ENCODE assay signal across 27 mouse cellular contexts in the genomic region with DNA sequence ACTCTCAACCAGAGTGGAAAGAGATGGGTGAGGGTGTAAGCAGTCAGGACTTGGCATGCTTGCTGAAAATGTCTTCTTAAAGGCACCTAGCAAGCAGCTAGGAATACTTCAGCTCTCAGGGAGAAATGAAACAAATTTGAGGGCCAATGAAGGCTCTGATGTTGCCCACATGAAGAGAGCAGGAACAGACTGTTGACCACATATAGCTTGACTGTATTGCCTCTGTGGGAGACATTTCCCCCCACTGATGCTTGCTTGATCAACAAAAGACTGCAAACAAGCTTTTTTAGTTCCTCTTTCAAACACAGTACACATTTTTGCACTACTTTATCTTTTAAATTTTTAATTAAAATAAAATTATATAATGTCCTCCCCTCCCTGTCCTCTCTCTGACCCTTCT.
"Had no signal": no experiment of that assay in that cellular context is flagged by ENCODE, and none has a peak within 500 bp of the region (broad histone marks: within the 10 kb centered on the region; RNA-seq: fewer than 3 reads in every experiment).

No protein-coding gene starts in this region.

- H3K4me2 ChIP-seq: embryonic facial prominence, embryonic 12.5 days; embryonic facial prominence, embryonic 13.5 days; embryonic facial prominence, embryonic 15.5 days; forebrain, embryonic 12.5 days; forebrain, embryonic 13.5 days; forebrain, embryonic 15.5 days had no signal

- H3K27me3 ChIP-seq: embryonic facial prominence, embryonic 12.5 days; embryonic facial prominence, embryonic 13.5 days; embryonic facial prominence, embryonic 15.5 days; forebrain, embryonic 12.5 days; forebrain, embryonic 13.5 days; forebrain, embryonic 15.5 days had no signal

- H3K4me3 ChIP-seq: embryonic facial prominence, embryonic 10.5 days; embryonic facial prominence, embryonic 12.5 days; embryonic facial prominence, embryonic 13.5 days; embryonic facial prominence, embryonic 15.5 days; erythroblast, embryonic 14.5 days; forebrain, embryonic 10.5 days; forebrain, embryonic 12.5 days; forebrain, embryonic 13.5 days; forebrain, embryonic 15.5 days; gastrocnemius, adult 2 months; heart, adult 2 months had no signal

- H3K36me3 ChIP-seq: embryonic facial prominence, embryonic 10.5 days; embryonic facial prominence, embryonic 12.5 days; embryonic facial prominence, embryonic 13.5 days; embryonic facial prominence, embryonic 15.5 days; forebrain, embryonic 12.5 days; forebrain, embryonic 15.5 days had no signal

- ATAC-seq: forebrain, embryonic 13.5 days; forebrain, embryonic 14.5 days; forebrain, embryonic 15.5 days; forebrain, embryonic 16.5 days; forebrain, postnatal 0 days had no signal

- H3K4me1 ChIP-seq: embryonic facial prominence, embryonic 13.5 days; embryonic facial prominence, embryonic 15.5 days; forebrain, embryonic 10.5 days had no signal

- H3K27ac ChIP-seq: embryonic facial prominence, embryonic 10.5 days; embryonic facial prominence, embryonic 12.5 days; embryonic facial prominence, embryonic 13.5 days; embryonic facial prominence, embryonic 15.5 days; forebrain, embryonic 10.5 days; forebrain, embryonic 12.5 days; forebrain, embryonic 13.5 days; forebrain, embryonic 15.5 days; gastrocnemius, adult 2 months; heart, adult 2 months had no signal

- H3K9me3 ChIP-seq: embryonic facial prominence, embryonic 10.5 days; embryonic facial prominence, embryonic 12.5 days; embryonic facial prominence, embryonic 13.5 days; embryonic facial prominence, embryonic 15.5 days; forebrain, embryonic 10.5 days; forebrain, embryonic 12.5 days; forebrain, embryonic 13.5 days; forebrain, embryonic 15.5 days had no signal

- H3K9ac ChIP-seq: embryonic facial prominence, embryonic 12.5 days; embryonic facial prominence, embryonic 13.5 days; embryonic facial prominence, embryonic 15.5 days; forebrain, embryonic 12.5 days; forebrain, embryonic 13.5 days; forebrain, embryonic 15.5 days; forebrain, postnatal 0 days had no signal

- DNase-seq: cerebellum, adult 8-10 months; cerebellum, adult 9-10 months; cerebellum, adult 9-11 months; cerebellum, postnatal 10 days; cerebellum, postnatal 14 days; cerebellum, postnatal 25 days; cerebellum, postnatal 36 days; embryo, embryonic 11 days; forebrain, postnatal 0 days; gastrocnemius, adult 2 months; gastrocnemius, postnatal 10 days; gastrocnemius, postnatal 14 days; gastrocnemius, postnatal 25 days; gastrocnemius, postnatal 36 days; heart, adult 18-20 months; heart, adult 2 months had no signal
